Mouse (Mus musculus) embryonic facial prominence, embryonic 10.5 days (tissue): ENCODE measurements around the gene C2cd2l. TPM values are rescaled to one million over a fixed set of nuclear protein-coding genes. Genes with fewer than 3 reads are reported as not detected.
"Not testable (repeated sequence)": the region's sequence is repeated elsewhere in the genome, so short reads cannot be mapped to it uniquely, and the experiment has no call there.

ENCODE experiments used
- DNase-seq: peaks from one replicate; pipeline ENCODE4 v3.0.0-alpha.2; 2017; ENCODE audit warnings: low spot score
- H3K27ac ChIP-seq: fragments of 300-500 bp; sonication (generic); replicated peaks from 2 replicates; pipeline ENCODE4 v1.5.1; 2016; ENCODE audit warnings: mild to moderate bottlenecking
- H3K27me3 ChIP-seq: fragments of 300-500 bp; sonication (generic); replicated peaks from 2 replicates; pipeline ENCODE4 v1.6.1; 2016; ENCODE audit warnings: low read depth, mild to moderate bottlenecking; ENCODE audit not compliant: poor library complexity, severe bottlenecking
- H3K36me3 ChIP-seq: fragments of 300-500 bp; sonication (generic); replicated peaks from 2 replicates; pipeline ENCODE4 v1.6.1; 2016; ENCODE audit warnings: mild to moderate bottlenecking, moderate library complexity
- H3K4me1 ChIP-seq: fragments of 300-500 bp; sonication (generic); 2 replicates; pipeline ENCODE4 v1.6.1; 2016
- H3K4me3 ChIP-seq: fragments of 300-500 bp; sonication (generic); 2 replicates; pipeline ENCODE4 v1.5.1; 2016; ENCODE audit warnings: mild to moderate bottlenecking, moderate library complexity
- H3K9me3 ChIP-seq: fragments of 300-500 bp; sonication (generic); 2 replicates; pipeline ENCODE4 v1.6.1; 2016; ENCODE audit warnings: mild to moderate bottlenecking
- WGBS: fragments of 180-500 bp; shearing (Covaris S2); methylation state at CpG from one replicate; pipeline ENCODE4 v1.1.7; 2016; 5-methylcytosine and 5-hydroxymethylcytosine counted together
- polyA plus RNA-seq: library from polyadenylated mRNA; unstranded; fragments of >200 nt; fragmentation: Nextera tagmentation; extraction: Ambion mirVana; gene quantifications from 2 replicates; pipeline ENCODE4 v1.2.1, GENCODE M21; 2016

Gene C2cd2l
- polyA plus RNA-seq, 1 experiment from 2014 or later, result 7.8 TPM

DNA sequence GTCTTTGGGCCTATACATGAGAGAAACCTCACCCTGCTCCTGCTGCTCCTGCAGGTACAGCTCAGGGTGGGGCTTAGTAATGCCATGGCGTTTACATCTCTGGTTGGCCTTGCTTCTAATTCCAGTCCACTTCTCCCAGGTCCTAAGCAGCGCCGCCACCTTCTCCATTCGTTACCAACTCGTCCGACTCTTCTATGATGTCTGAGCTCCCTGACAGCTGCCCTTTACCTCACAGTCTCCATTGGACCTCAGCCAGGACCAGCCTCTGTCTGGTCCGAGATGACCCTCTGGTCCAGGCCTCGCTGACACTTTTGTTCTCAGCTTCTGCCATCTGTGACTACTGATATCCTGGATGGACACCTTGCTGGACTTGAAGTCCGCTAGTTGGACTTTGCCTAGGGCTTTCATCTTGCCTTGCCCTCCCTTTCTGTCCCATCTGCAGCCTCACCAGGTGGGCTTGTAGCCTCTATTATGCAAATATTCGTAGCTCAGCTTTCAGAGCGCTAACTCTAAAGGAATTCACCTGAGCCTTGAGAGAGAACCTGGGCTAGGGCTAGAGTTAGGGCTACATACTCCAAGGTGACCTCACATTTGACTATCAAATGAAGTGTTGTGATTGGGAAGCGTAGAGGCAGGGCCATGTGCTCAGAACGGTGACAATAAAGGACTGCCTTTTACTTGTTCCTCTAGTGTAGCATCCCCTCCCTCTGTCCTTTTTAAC lies 13.0 kb upstream of the C2cd2l start:
- Histone ChIP-seq H3K36me3 (peaks cover 81% of the 10 kb centered on the region), H3K27me3 (no peaks in the 10 kb centered on the region), H3K4me1 (peaks cover 19% of the 10 kb centered on the region), H3K4me3 (peak overlapping the region; percentile 99; the same call in 1 of the 2 replicates), H3K27ac (peak overlapping the region; percentile 98), H3K9me3 (peaks cover 6% of the 10 kb centered on the region)
- 95% methylated on average over 13 of the region's 13 CpGs for WGBS
- DNase-seq, result no peak

GRCm38 (mm10) chr9:44330736-44331135 lies 10.7 kb upstream of the C2cd2l start:
- Histone ChIP-seq H3K9me3 (peaks cover 6% of the 10 kb centered on the region), H3K36me3 (peaks cover 62% of the 10 kb centered on the region), H3K4me3 (no peak overlapping the region), H3K27me3 (no peaks in the 10 kb centered on the region), H3K4me1 (peaks cover 19% of the 10 kb centered on the region), H3K27ac (no peak overlapping the region)
- DNase-seq, result no peak
- 96% methylated on average over 6 of the region's 6 CpGs for WGBS

DNA sequence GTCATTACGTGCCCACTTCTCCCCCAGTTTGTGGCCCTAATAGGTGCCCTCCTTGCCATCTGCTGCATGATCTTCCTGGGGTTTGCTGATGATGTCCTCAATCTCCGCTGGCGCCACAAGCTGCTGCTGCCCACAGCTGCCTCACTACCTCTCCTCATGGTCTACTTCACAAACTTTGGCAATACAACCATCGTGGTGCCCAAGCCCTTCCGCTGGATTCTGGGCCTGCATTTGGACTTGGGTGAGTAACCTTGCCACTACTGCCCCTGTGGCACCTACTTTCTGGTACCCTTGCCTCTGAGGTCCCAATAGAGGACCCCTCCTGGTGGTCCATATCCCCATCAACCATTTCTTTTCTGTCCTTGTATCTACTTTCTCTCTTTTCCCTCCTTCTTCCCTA lies 7.8 kb upstream of the C2cd2l start:
- no peaks in the 10 kb centered on the region for H3K9me3 ChIP-seq
- peaks cover 21% of the 10 kb centered on the region for H3K4me1 ChIP-seq
- no peak for DNase-seq
- 85% methylated on average over 5 of the region's 5 CpGs for whole genome bisulfite sequencing
- H3K36me3 ChIP-seq, result peaks cover 49% of the 10 kb centered on the region
- no peak overlapping the region for H3K27ac ChIP-seq
- H3K4me3 ChIP-seq, result peak overlapping the region; percentile 91
- H3K27me3 ChIP-seq, result no peaks in the 10 kb centered on the region

- H3K27ac ChIP-seq, result peak overlapping the region; percentile 98
- under 1% methylated on average over 22 of the region's 22 CpGs for WGBS
- H3K4me1 ChIP-seq, result peaks cover 21% of the 10 kb centered on the region
- H3K4me3 ChIP-seq, result peak overlapping the region; percentile 91
- no peaks in the 10 kb centered on the region for H3K27me3 ChIP-seq
- peaks cover 42% of the 10 kb centered on the region for H3K36me3 ChIP-seq
- H3K9me3 ChIP-seq, result no peaks in the 10 kb centered on the region
- DNase-seq, result peak; percentile 63
These were observed 7.1 kb upstream of the C2cd2l start for GRCm38 (mm10) chr9:44327064-44327711.

GRCm38 (mm10) chr9:44326371-44327063 lies 6.4 kb upstream of the C2cd2l start:
- under 1% methylated on average over 38 of the region's 38 CpGs for WGBS
- peak overlapping the region; percentile 98 for H3K27ac ChIP-seq
- H3K27me3 ChIP-seq, result no peaks in the 10 kb centered on the region
- DNase-seq, result peak; percentile 87
- H3K4me3 ChIP-seq, result peak overlapping the region; percentile 91
- no peaks in the 10 kb centered on the region for H3K9me3 ChIP-seq
- peaks cover 21% of the 10 kb centered on the region for H3K4me1 ChIP-seq
- H3K36me3 ChIP-seq, result peaks cover 35% of the 10 kb centered on the region

- 6% methylated on average over 12 of the region's 12 CpGs for WGBS
- DNase-seq, result no peak
- Histone ChIP-seq H3K36me3 (peaks cover 29% of the 10 kb centered on the region), H3K27me3 (no peaks in the 10 kb centered on the region), H3K4me3 (peak within 1 kb of the TSS; percentile 91), H3K27ac (peak within 1 kb of the TSS; percentile 98), H3K4me1 (peaks cover 23% of the 10 kb centered on the region), H3K9me3 (no peaks in the 10 kb centered on the region)
These were observed 5.8 kb upstream of the C2cd2l start, which contains the start of gene Dpagt1 for GRCm38 (mm10) chr9:44325768-44326370. Dpagt1 (plus strand) TSS chr9:44326019.

DNA sequence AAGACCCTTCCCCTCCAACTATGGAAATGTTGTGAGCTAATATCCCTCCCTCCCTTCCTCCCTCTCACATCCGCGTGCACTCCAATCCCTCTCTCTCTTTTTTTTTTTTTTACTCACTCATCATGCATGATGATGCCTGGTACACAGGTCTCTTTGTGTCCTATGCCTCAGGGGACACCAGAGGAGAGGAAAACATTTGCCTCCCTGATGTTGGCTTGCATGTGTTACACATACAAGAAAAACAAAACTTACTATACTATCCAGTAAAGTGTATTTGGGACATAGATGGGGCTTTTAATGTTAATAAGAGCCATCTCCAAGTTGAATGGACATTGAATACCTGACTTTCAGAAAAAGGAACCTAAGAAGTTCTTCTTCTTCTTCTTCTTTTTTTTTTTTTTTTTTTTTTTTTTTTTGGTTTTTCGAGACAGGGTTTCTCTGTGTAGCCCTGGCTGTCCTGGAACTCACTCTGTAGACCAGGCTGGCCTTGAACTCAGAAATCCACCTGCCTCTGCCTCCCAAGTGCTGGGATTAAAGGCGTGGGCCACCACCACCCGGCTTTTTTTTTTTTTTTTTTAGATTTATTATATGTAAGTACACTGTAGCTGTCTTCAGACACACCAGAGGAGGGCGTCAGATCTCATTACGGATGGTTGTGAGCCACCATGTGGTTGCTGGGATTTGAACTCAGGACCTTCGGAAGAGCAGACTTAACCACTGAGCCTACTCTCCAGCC lies 5.1 kb upstream of the C2cd2l start:
- Histone ChIP-seq H3K4me3 (peak overlapping the region; percentile 91), H3K36me3 (peaks cover 22% of the 10 kb centered on the region), H3K27ac (peak overlapping the region; percentile 98; the same call in 1 of the 2 replicates), H3K4me1 (peaks cover 29% of the 10 kb centered on the region)
- WGBS, result 71% methylated on average over 7 of the region's 8 CpGs
- DNase-seq, H3K27me3 ChIP-seq, H3K9me3 ChIP-seq: not testable (repeated sequence)

- H3K9me3 ChIP-seq, result no peaks in the 10 kb centered on the region
- peaks cover under 1% of the 10 kb centered on the region; the same call in 1 of the 2 replicates for H3K27me3 ChIP-seq
- H3K36me3 ChIP-seq, result peaks cover 12% of the 10 kb centered on the region
- peaks cover 36% of the 10 kb centered on the region for H3K4me1 ChIP-seq
- H3K27ac ChIP-seq, result no peak overlapping the region
- 82% methylated on average over 6 of the region's 6 CpGs for WGBS
- no peak for DNase-seq
- no peak overlapping the region for H3K4me3 ChIP-seq
These were observed 4.1 kb upstream of the C2cd2l start for GRCm38 (mm10) chr9:44324147-44324546.

DNA sequence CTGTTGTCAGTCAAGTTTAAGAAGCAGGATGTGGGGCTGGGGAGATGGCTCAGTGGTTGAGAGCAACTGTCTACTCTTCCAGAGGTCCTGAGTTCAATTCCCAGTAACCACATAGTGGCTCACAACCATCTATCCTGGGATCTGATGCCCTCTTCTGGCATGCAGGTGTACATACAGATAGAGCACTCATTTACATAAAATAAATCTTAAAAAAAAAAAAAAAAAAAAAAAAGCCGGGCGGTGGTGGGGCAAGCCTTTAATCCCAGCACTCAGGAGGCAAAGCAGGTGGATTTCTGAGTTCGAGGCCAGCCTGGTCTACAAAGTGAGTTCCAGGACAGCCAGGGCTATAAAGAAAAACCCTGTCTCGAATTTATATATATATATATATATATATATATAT lies 3.6 kb upstream of the C2cd2l start:
- H3K9me3 ChIP-seq, H3K27me3 ChIP-seq, H3K27ac ChIP-seq, H3K4me3 ChIP-seq, DNase-seq, H3K36me3 ChIP-seq: not testable (repeated sequence)
- 92% methylated on average over 4 of the region's 4 CpGs for WGBS
- peaks cover 41% of the 10 kb centered on the region for H3K4me1 ChIP-seq

DNA sequence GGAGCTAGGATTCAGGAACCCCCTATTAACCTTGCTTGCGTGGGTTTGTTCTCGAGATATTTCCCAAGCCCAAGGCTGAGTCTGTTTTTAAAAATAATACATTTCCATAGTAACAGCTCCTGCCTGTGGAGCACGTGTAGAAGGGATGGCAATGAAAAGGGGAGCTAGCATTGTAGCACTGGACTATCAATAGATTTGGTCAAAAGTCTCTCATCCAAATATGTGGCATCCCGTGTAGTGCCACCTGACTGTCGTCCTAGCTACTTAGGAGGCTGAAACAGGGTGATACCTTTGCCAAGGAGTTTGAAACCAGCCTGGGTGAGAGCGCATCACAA lies 681 bp upstream of the C2cd2l start:
- Histone ChIP-seq H3K9me3 (no peaks in the 10 kb centered on the region), H3K27ac (peak overlapping the region; percentile 77), H3K36me3 (peaks cover 14% of the 10 kb centered on the region), H3K27me3 (peaks cover 10% of the 10 kb centered on the region), H3K4me1 (peaks cover 36% of the 10 kb centered on the region), H3K4me3 (peak overlapping the region; percentile 86)
- WGBS, result 27% methylated on average over 6 of the region's 6 CpGs
- DNase-seq, result no peak

DNA sequence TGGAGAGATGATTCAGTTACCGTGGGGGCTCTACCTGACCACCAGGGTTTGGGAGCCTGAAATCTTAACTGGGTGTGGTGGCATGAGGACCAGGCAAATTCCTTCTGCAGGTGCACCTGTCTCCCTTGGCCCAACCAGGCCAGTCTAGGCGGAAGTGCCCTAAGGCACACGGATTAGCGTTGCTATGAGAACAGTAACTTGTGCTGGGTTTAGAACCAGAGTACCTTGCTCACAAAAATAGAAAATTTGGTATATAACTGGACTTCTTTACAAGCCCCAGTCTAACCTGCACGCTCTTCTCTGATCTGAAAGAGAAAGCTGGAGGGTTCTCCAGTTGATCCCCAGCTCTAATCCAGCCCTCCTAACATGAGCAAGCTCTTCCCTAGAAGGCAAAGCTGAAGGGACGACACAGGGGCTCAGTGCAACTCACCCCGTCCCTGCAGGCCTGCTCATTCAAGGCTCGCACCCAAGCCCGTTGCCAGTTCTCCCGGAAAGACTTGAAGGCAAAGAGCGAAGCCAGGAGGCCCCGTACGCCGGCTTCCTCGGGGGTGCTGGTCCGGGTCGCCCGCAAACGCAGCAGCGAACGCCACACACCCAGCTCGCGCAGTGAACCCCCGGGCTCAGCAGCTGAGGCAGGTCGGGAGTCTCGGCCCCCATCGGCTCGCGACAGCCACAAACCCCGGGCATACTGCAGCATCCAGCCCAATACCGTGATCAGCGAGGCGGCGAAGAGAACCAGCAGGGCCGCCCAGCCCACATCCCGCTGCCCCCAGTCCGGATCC lies 789 bp downstream of the C2cd2l start:
- peak; percentile 46 for DNase-seq
- Histone ChIP-seq H3K36me3 (peaks cover 29% of the 10 kb centered on the region), H3K4me1 (peaks cover 33% of the 10 kb centered on the region), H3K27ac (peak overlapping the region; percentile 77), H3K27me3 (peaks cover 10% of the 10 kb centered on the region), H3K4me3 (peak overlapping the region; percentile 86), H3K9me3 (no peaks in the 10 kb centered on the region)
- 2% methylated on average over 37 of the region's 37 CpGs for WGBS
